Mouse (Mus musculus): Measurements from ENCODE around the gene Mymk.

The Mymk gene

GRCm38 (mm10) chr2:27037008-27037407, 35.0 kb downstream of the Mymk start:
- no peak for DNase-seq (ENCODE audit: low read depth, low spot score)

GRCm38 (mm10) chr2:27036003-27036402, 36.0 kb downstream of the Mymk start:
- DNase-seq (ENCODE audit: low read depth, low spot score) = no peak

- no peak for DNase-seq (ENCODE audit: low read depth, low spot score)
Measured at GRCm38 (mm10) chr2:27032361-27032760, 39.6 kb downstream of the Mymk start.

GRCm38 (mm10) chr2:27028437-27029015, 43.5 kb downstream of the Mymk start:
- no peak for DNase-seq (ENCODE audit: low read depth, low spot score)

- peak; percentile 60 for DNase-seq (ENCODE audit: low read depth, low spot score)
Measured at GRCm38 (mm10) chr2:27027618-27028436, 44.2 kb downstream of the Mymk start, which contains the start of gene Slc2a6. Gene Slc2a6 (minus strand): TSS chr2:27027998.

- no peak for DNase-seq (ENCODE audit: low read depth, low spot score)
Measured at GRCm38 (mm10) chr2:27026857-27027617, 44.9 kb downstream of the Mymk start.

GRCm38 (mm10) chr2:27026332-27026731, 45.6 kb downstream of the Mymk start:
- no peak for DNase-seq (ENCODE audit: low read depth, low spot score)

GRCm38 (mm10) chr2:27025545-27025944, 46.4 kb downstream of the Mymk start:
- no peak for DNase-seq (ENCODE audit: low read depth, low spot score)

- no peak for DNase-seq (ENCODE audit: low read depth, low spot score)
Measured at GRCm38 (mm10) chr2:27024136-27024535, 47.8 kb downstream of the Mymk start.

GRCm38 (mm10) chr2:27022612-27023011, 49.4 kb downstream of the Mymk start:
- DNase-seq (ENCODE audit: low read depth, low spot score) = no peak

GRCm38 (mm10) chr2:27021103-27021502, 50.9 kb downstream of the Mymk start:
- DNase-seq (ENCODE audit: low read depth, low spot score) = no peak

- DNase-seq (ENCODE audit: low read depth, low spot score) = no peak
Measured at GRCm38 (mm10) chr2:27019530-27019929, 52.4 kb downstream of the Mymk start.

GRCm38 (mm10) chr2:27017802-27018201, 54.2 kb downstream of the Mymk start:
- peak; percentile 40 for DNase-seq (ENCODE audit: low read depth, low spot score)

Measured in retina, adult 2 months (tissue).